Mouse (Mus musculus): ENCODE measurements at regions not wholly inside any gene's neighbourhood (a gene's known extent, or its start where the extent isn't known, plus 50 kb on each side); places are given as distances from the start of the nearest gene placed in this dataset.
A peak's percentile ranks its signal among the peaks of the same experiment; 100 is the strongest.

DNA sequence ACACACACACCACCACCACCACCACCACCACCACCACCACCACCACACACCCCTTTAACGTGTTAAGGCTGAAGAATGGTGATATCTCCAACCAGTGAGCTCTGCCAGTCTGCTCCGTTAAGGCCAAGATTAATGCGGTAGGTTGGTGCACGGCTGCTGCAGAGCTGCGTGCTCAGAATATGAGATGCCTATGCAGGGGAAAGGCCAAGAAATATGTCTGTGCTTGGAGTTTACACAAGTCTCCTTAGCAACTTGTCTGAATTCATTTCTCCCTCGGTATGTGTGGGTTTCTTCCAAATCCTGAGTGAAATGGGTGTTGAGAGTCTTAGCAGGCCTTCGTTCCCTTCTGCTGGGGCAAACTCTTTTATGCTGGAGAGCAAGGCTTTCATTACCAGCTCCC, 363.1 kb upstream of the Ubash3b start:
- Histone ChIP-seq H3K9ac (no peak overlapping the region), H3K27me3 (no peaks in the 10 kb centered on the region), H3K9me3 (replicated peaks) (no peaks in the 10 kb centered on the region), H3K4me3 (replicated peaks) (no peak overlapping the region), H3K27ac (0 out of 2 replicates have a peak overlapping the region, but pooled peaks have one; percentile 45), H3K36me3 (no peaks in the 10 kb centered on the region), H3K4me1 (peaks cover 19% of the 10 kb centered on the region), H3K4me2 (no peak overlapping the region)
- ATAC-seq (replicated peaks; ENCODE audit: low FRiP score), result no peak
- WGBS, result 66% methylated on average over 7 of the region's 7 CpGs

DNA sequence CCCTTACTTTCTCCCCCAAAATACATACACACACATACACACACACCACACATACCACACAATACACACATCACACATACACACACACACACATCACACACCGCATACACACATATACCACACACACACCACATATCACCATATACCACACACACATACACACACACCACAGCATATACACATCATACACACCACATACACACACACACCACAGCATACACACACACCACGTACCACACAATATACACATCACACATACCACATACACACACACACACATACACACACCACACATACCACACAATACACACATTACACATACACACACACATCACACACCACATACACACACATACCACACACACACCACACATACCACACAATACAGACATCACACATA, 362.5 kb upstream of the Ubash3b start:
- no peak overlapping the region for H3K9ac ChIP-seq
- no peak overlapping the region for H3K27ac ChIP-seq
- H3K4me1 ChIP-seq, result peaks cover 19% of the 10 kb centered on the region
- no peak overlapping the region for H3K4me3 ChIP-seq (replicated peaks)
- H3K27me3 ChIP-seq, result no peaks in the 10 kb centered on the region
- no peaks in the 10 kb centered on the region for H3K36me3 ChIP-seq
- ATAC-seq (replicated peaks; ENCODE audit: low FRiP score), result no peak
- WGBS, result 93% methylated on average over 2 of the region's 2 CpGs
- H3K4me2 ChIP-seq, result no peak overlapping the region
- H3K9me3 ChIP-seq (replicated peaks), result no peaks in the 10 kb centered on the region

DNA sequence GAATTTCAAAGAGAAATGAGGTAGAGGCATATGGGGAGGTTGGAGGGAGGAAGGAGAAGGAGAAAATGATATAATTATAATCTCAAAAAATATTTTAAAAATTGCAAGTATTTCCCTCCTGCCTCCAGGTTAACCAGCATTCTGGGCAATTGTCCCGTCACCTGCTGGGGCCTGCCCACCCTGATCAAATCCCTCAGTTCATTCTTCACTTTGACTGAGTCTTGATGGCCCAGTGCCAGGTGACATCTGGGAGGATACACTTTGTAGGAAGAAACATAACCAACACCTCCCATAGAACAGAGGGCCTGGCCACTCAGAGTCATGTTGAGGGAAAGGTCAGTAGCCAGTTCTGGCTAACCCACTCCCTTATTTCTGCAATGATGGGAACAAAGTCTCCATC, 360.8 kb upstream of the Ubash3b start:
- H3K4me1 ChIP-seq, result peaks cover 19% of the 10 kb centered on the region
- no peaks in the 10 kb centered on the region for H3K36me3 ChIP-seq
- no peaks in the 10 kb centered on the region for H3K9me3 ChIP-seq (replicated peaks)
- no peak for ATAC-seq (replicated peaks; ENCODE audit: low FRiP score)
- H3K4me2 ChIP-seq, result no peak overlapping the region
- H3K27me3 ChIP-seq, result no peaks in the 10 kb centered on the region
- H3K9ac ChIP-seq, result no peak overlapping the region
- WGBS, result 76% methylated on average over 1 of the region's 1 CpGs
- H3K27ac ChIP-seq, result no peak overlapping the region
- H3K4me3 ChIP-seq (replicated peaks), result no peak overlapping the region

DNA sequence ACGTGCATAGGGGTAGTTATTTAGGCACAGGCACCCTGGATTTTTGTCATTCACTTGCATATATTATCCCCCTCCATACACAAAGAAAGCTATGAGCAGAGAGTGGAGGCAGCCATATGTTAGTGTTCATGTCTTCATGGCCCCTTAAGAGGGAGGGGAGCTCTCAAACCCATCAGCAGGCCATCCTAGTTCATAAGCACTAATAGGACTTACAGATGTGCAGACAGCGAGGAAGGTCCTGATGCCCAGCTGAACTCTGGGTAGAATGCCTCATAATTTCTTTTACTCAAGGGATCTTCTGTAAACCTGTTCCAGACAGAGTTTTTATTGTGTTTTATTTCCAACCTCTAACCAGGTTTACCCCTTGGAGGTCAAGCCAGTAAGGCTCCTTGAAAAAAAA, 356.3 kb upstream of the Ubash3b start:
- H3K36me3 ChIP-seq, result no peaks in the 10 kb centered on the region
- no peak overlapping the region for H3K4me3 ChIP-seq (replicated peaks)
- H3K9me3 ChIP-seq (replicated peaks), result no peaks in the 10 kb centered on the region
- no peak overlapping the region for H3K4me2 ChIP-seq
- WGBS, result 77% methylated on average over 2 of the region's 2 CpGs
- H3K9ac ChIP-seq, result no peak overlapping the region
- H3K27ac ChIP-seq, result no peak overlapping the region
- ATAC-seq (replicated peaks; ENCODE audit: low FRiP score), result no peak
- peaks cover 3% of the 10 kb centered on the region; the same call in 1 of the 2 replicates for H3K4me1 ChIP-seq
- no peaks in the 10 kb centered on the region for H3K27me3 ChIP-seq

DNA sequence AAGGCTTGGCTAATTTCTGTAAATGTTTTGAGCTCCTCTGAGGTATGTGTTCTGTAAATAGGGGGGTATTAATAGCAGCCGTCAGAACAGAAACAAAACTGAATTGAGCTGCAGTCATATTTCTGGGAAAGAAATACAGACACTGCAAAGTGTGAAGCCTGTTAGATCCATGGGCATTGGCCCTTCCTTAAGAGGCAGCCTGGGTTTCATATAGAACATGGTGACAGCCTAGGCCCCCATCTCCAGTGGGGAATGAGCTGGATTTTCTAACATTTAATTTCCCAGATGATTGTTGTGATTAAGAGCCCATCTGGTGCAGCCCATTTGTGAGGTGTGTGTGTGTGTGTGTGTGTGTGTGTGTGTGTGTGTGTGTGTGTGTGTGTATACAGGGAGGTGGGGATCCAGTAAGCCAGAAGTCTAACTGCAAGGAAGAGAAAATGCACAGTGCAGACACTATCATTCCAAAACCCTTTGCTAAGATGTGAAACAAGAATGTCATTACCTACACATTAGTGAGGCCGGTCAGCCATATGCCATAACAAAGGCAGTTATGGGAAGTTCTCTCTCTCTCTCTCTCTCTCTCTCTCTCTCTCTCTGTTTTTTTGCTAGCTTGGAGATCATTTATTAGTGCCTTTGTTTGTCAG, 355.7 kb upstream of the Ubash3b start:
- Histone ChIP-seq H3K36me3 (no peaks in the 10 kb centered on the region), H3K4me2 (no peak overlapping the region), H3K9me3 (replicated peaks) (no peaks in the 10 kb centered on the region), H3K9ac (no peak overlapping the region), H3K27me3 (no peaks in the 10 kb centered on the region), H3K4me1 (0 out of 2 replicates have a peak, but pooled peaks cover 3% of the 10 kb centered on the region), H3K27ac (no peak overlapping the region), H3K4me3 (replicated peaks) (no peak overlapping the region)
- no peak for ATAC-seq (replicated peaks; ENCODE audit: low FRiP score)
- WGBS, result 77% methylated on average over 2 of the region's 2 CpGs

DNA sequence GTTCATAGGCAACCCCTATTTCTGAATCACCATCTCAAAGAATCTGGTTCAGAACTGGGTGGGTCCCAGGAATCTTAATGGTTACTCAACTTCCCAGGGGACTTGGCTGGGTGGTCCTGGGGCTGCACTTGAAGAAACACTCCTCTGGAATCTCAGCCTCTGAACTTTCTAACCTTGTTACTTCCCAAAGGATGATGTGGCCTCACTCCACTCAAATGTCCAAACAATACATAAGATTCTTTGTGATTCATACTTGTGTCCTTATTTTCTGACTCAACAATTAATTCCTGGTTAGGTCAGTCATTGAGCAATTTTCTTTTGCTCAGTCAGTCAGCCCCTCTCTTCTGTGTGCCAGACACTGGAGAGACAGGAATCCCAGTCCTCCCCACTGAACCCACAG, 353.7 kb upstream of the Ubash3b start:
- Histone ChIP-seq H3K27ac (no peak overlapping the region), H3K9me3 (replicated peaks) (no peaks in the 10 kb centered on the region)
- no peak for ATAC-seq (replicated peaks; ENCODE audit: low FRiP score)

DNA sequence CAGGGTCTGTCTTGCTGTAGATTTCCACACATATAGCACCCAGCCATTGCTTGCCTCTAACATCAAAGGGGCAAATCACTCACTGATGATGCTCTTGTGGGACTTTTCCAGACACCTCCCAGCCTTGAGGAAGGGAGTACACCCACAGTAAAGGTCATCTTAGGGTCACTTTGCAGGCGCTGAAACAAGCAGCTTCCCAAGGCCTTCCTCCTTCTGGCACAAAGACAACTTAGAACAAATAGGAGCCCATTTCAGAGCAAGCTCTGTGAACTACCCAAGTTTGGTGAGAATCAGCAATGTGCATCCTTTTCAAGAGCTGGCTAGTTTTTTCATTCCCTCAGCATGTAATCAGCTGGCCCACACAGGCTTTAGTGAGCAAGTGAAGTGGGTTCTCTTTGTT, 352.2 kb upstream of the Ubash3b start:
- Histone ChIP-seq H3K4me2 (no peak overlapping the region), H3K27me3 (no peaks in the 10 kb centered on the region), H3K36me3 (no peaks in the 10 kb centered on the region), H3K9me3 (replicated peaks) (no peaks in the 10 kb centered on the region), H3K4me1 (0 out of 2 replicates have a peak, but pooled peaks cover 3% of the 10 kb centered on the region), H3K27ac (no peak overlapping the region), H3K4me3 (replicated peaks) (no peak overlapping the region), H3K9ac (no peak overlapping the region)
- WGBS, result 12% methylated on average over 1 of the region's 1 CpGs
- no peak for ATAC-seq (replicated peaks; ENCODE audit: low FRiP score)

More for the DNA sequence above, 353.7 kb upstream of the Ubash3b start:
- Histone ChIP-seq H3K4me3 (replicated peaks) (no peak overlapping the region), H3K4me2 (no peak overlapping the region), H3K36me3 (no peaks in the 10 kb centered on the region), H3K4me1 (0 out of 2 replicates have a peak, but pooled peaks cover 3% of the 10 kb centered on the region), H3K27me3 (no peaks in the 10 kb centered on the region), H3K9ac (no peak overlapping the region)

DNA sequence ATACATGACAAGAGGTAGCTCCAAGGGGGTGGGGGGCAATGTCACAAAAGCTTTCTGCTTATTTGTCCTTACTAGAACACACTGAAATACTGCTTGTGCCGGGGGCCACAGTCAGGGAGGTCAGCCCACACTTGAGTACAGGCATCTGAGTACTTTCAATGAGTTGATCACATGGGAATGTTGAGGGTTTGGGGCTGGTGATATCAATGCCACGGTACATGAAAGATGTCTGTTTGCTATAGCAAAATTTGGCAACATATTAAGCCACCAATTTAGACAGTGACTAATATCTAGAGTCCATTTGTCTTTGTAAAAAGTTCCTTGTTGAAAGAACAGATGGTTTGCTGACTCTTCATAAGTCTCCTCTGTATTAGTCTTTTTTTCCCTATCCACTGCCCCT, 348.1 kb upstream of the Ubash3b start:
- no peaks in the 10 kb centered on the region for H3K4me1 ChIP-seq
- no peak overlapping the region for H3K9ac ChIP-seq
- no peak overlapping the region for H3K27ac ChIP-seq
- H3K27me3 ChIP-seq, result no peaks in the 10 kb centered on the region
- H3K36me3 ChIP-seq, result no peaks in the 10 kb centered on the region
- 88% methylated on average over 2 of the region's 2 CpGs for WGBS
- H3K4me3 ChIP-seq (replicated peaks), result no peak overlapping the region
- no peaks in the 10 kb centered on the region for H3K9me3 ChIP-seq (replicated peaks)
- no peak overlapping the region for H3K4me2 ChIP-seq
- no peak for ATAC-seq (replicated peaks; ENCODE audit: low FRiP score)

DNA sequence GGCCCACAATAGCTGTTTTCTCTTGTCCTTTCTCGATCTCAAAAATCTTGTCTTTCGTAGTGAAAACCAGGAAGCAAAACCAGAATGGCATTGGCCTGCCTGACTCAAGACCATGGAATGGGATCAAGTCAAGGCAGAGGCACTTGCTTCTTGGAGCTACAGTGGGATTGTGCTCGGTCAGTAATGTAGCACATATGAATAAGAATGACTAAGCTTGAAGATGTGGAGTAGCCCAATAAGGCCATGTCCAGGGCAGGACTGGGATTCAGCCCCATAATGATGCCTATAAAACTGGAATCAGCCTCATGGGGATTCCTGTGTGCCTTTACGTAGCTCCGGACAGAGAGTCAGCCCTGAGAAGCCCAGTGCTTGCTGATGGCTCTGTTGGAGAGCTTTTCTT, 347.2 kb upstream of the Ubash3b start:
- H3K27me3 ChIP-seq, result no peaks in the 10 kb centered on the region
- 95% methylated on average over 5 of the region's 5 CpGs for WGBS

DNA sequence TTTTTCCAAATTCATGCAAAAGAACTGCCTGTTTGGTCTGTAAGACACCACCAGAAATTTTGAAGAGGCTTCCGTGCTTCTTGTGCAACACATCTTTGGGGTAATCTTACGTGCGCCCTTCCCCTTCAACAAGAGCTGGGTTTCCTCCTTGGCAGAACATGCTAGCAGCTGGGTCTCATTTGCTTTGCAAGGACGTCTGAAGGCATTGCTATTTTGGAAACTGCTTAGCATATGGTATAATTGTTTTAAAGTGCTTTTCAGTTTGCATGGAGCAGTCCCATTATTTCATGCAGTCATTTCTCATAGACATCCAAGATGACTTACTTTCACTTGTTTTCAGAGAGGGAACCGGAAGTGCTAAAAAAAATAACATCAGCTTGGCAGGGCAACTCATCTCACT, 336.8 kb upstream of the Ubash3b start:
- no peak overlapping the region for H3K9ac ChIP-seq
- ATAC-seq (replicated peaks; ENCODE audit: low FRiP score), result no peak
- H3K9me3 ChIP-seq (replicated peaks), result no peaks in the 10 kb centered on the region
- 85% methylated on average over 5 of the region's 5 CpGs for WGBS
- H3K4me2 ChIP-seq, result no peak overlapping the region
- no peaks in the 10 kb centered on the region for H3K4me1 ChIP-seq
- no peak overlapping the region for H3K27ac ChIP-seq
- H3K4me3 ChIP-seq (replicated peaks), result no peak overlapping the region
- H3K36me3 ChIP-seq, result no peaks in the 10 kb centered on the region
- H3K27me3 ChIP-seq, result no peaks in the 10 kb centered on the region

More for the DNA sequence above, 347.2 kb upstream of the Ubash3b start:
- no peak overlapping the region for H3K27ac ChIP-seq
- no peaks in the 10 kb centered on the region for H3K36me3 ChIP-seq
- no peak overlapping the region for H3K4me3 ChIP-seq (replicated peaks)
- no peak overlapping the region for H3K4me2 ChIP-seq
- no peaks in the 10 kb centered on the region for H3K4me1 ChIP-seq
- H3K9me3 ChIP-seq (replicated peaks), result no peaks in the 10 kb centered on the region
- no peak for ATAC-seq (replicated peaks; ENCODE audit: low FRiP score)
- H3K9ac ChIP-seq, result no peak overlapping the region

DNA sequence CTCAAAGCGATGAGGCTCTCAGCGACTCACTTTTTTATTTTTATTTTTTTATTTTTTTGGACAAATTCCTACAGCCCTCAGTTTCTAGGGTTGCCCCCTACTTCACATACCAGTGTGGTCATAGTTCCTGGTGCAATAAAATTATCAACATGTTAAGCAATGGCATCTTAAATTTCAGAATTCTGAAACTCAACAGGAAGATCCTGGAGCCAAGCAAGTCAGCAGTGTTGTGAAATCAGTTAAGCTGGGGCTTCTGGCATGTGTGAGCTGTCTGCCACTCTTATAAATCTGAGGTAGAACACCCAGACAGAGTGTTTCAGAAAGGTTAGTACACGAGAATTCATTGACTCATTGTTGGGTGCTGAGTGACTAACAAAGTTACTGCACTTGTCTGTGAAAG, 328.6 kb upstream of the Ubash3b start:
- no peak for ATAC-seq (replicated peaks; ENCODE audit: low FRiP score)
- no peaks in the 10 kb centered on the region for H3K27me3 ChIP-seq
- 89% methylated on average over 3 of the region's 3 CpGs for WGBS
- H3K4me2 ChIP-seq, result no peak overlapping the region
- H3K9ac ChIP-seq, result no peak overlapping the region
- H3K36me3 ChIP-seq, result no peaks in the 10 kb centered on the region
- no peak overlapping the region for H3K4me3 ChIP-seq (replicated peaks)
- no peaks in the 10 kb centered on the region for H3K9me3 ChIP-seq (replicated peaks)
- no peak overlapping the region for H3K27ac ChIP-seq
- H3K4me1 ChIP-seq, result no peaks in the 10 kb centered on the region

DNA sequence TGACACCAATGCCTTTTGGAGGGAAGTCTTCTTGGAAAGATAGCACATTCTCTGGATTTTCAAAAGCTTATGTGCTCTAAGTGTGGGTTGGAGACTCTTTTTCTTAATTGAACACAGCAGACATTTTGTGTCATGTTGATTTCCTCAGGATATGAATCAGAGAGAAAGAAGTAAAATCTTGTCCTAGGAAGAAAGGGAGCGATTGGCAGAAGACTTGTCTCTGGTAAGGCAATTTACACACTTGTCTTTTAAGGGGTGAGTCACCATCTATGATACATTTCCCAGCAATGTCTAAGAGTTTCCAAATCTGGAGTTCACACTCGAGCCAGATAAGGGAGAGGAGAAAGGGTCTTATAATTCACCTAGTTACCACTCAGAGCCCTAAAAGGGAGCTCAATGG, 326.5 kb upstream of the Ubash3b start:
- H3K4me3 ChIP-seq (replicated peaks), result no peak overlapping the region
- H3K9ac ChIP-seq, result no peak overlapping the region
- H3K27ac ChIP-seq, result no peak overlapping the region
- WGBS, result 91% methylated on average over 2 of the region's 2 CpGs
- no peaks in the 10 kb centered on the region for H3K9me3 ChIP-seq (replicated peaks)
- no peaks in the 10 kb centered on the region for H3K4me1 ChIP-seq
- ATAC-seq (replicated peaks; ENCODE audit: low FRiP score), result no peak
- H3K27me3 ChIP-seq, result no peaks in the 10 kb centered on the region
- H3K36me3 ChIP-seq, result no peaks in the 10 kb centered on the region
- no peak overlapping the region for H3K4me2 ChIP-seq

DNA sequence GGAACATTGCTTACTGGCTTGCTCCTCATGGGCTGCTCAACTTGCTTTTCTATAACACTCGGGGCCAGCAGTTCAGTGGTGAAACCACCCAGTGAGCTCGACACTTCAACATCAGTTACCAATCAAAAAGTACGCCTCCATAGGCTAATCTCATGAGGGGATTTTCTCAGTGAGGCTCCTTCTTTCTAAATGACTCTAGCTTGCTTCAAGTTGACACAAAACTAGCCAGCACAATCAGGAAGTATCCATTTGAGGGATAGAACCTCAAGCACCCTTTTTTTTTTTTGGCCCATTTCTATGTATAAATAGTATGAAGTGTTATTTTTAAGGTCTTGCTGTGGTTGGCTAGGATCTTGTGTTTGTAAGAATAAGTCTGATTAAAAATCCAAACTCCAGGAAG, 321.7 kb upstream of the Ubash3b start:
- Histone ChIP-seq H3K4me3 (replicated peaks) (no peak overlapping the region), H3K4me2 (no peak overlapping the region), H3K27ac (no peak overlapping the region), H3K27me3 (no peaks in the 10 kb centered on the region), H3K9ac (no peak overlapping the region), H3K9me3 (replicated peaks) (no peaks in the 10 kb centered on the region), H3K4me1 (no peaks in the 10 kb centered on the region), H3K36me3 (no peaks in the 10 kb centered on the region)
- WGBS, result 86% methylated on average over 3 of the region's 3 CpGs
- no peak for ATAC-seq (replicated peaks; ENCODE audit: low FRiP score)

All from kidney, embryonic 15.5 days (tissue).